Mouse (Mus musculus) heart, embryonic 16.5 days (tissue): ENCODE data around the gene Prune1. TPM values are rescaled to one million over a fixed set of nuclear protein-coding genes. Genes with fewer than 3 reads are reported as not detected.

Experiments
- ATAC-seq: fragments of 200-750 bp; cut with Nextera tagmentation; replicated peaks from 2 replicates; pipeline ENCODE4 v1.8.0; 2017; ENCODE audit warnings: moderate number of reproducible peaks; ENCODE audit not compliant: insufficient read depth, low FRiP score; ENCODE audit errors: extremely low read depth
- H3K27ac ChIP-seq: fragments of 300-500 bp; sonication (generic); 2 replicates; pipeline ENCODE4 v1.5.1; 2014; ENCODE audit warnings: mild to moderate bottlenecking, low read length, control low read depth, moderate library complexity
- H3K27me3 ChIP-seq: fragments of 300-500 bp; sonication (generic); 2 replicates; pipeline ENCODE4 v1.6.1; 2014; ENCODE audit warnings: low read length, mixed read lengths; ENCODE audit not compliant: control insufficient read depth, insufficient read depth
- H3K36me3 ChIP-seq: fragments of 300-500 bp; sonication (generic); 2 replicates; pipeline ENCODE4 v1.6.1; 2014; ENCODE audit not compliant: control insufficient read depth, insufficient read depth
- H3K4me1 ChIP-seq: fragments of 300-500 bp; sonication (generic); 2 replicates; pipeline ENCODE4 v1.6.1; 2014; ENCODE audit warnings: low read length, mixed read lengths; ENCODE audit not compliant: control insufficient read depth, insufficient read depth
- H3K4me2 ChIP-seq: fragments of 300-500 bp; sonication (generic); 2 replicates; pipeline ENCODE4 v1.6.1; 2014; ENCODE audit warnings: low read depth, mild to moderate bottlenecking, control low read depth, low read length
- H3K4me3 ChIP-seq: fragments of 300-500 bp; sonication (generic); 2 replicates; pipeline ENCODE4 v1.5.1; 2014; ENCODE audit warnings: mild to moderate bottlenecking, control low read depth, low read length
- H3K9ac ChIP-seq: fragments of 300-500 bp; sonication (generic); 2 replicates; pipeline ENCODE4 v1.6.1; 2014; ENCODE audit warnings: low read length, control low read depth
- H3K9me3 ChIP-seq: fragments of 300-500 bp; sonication (generic); replicated peaks from 2 replicates; pipeline ENCODE4 v1.6.1; 2016; ENCODE audit warnings: low read length; ENCODE audit not compliant: control insufficient read depth
- WGBS: fragments of 180-500 bp; shearing (Covaris S2); extraction: QIAGEN DNeasy Blood & Tissue Kit; methylation state at CpG from one replicate; pipeline ENCODE4 v1.1.7; 2014; 5-methylcytosine and 5-hydroxymethylcytosine counted together
- polyA plus RNA-seq: library from polyadenylated mRNA; unstranded; fragments of >200 nt; fragmentation: Nextera tagmentation; extraction: Ambion mirVana; gene quantifications from 2 replicates; pipeline ENCODE4 v1.2.1, GENCODE M21; 2015

The Prune1 gene
- polyA plus RNA-seq, 1 experiment from 2014 or later = 31.4 TPM

DNA sequence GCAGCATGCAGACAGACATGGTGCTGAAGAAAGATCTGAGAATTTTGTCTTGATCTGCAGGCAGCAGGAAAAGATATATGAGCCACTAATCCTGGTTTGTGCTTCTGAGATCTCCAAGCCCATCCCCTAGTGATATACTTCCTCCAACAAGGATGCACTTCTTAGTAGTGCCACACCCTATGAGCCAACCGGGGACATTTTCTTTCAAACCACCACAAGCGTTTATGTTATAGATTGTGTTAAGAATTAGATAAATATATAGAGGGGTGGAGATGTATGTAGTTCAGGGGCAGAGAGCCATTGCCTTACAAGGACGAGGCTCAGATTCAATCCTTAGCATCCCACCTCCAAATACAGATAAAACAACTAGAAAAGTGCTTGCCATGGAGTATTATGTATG is 28.6 kb upstream of the Prune1 start:
- no peaks in the 10 kb centered on the region for H3K36me3 ChIP-seq
- no peaks in the 10 kb centered on the region for H3K27me3 ChIP-seq
- no peak overlapping the region for H3K27ac ChIP-seq
- no peak overlapping the region for H3K4me2 ChIP-seq
- no peak overlapping the region for H3K4me3 ChIP-seq
- peaks cover 10% of the 10 kb centered on the region for H3K4me1 ChIP-seq
- WGBS = 52% methylated on average over 3 of the region's 3 CpGs
- H3K9ac ChIP-seq = no peak overlapping the region
- no peaks in the 10 kb centered on the region for H3K9me3 ChIP-seq
- ATAC-seq = no peak

DNA sequence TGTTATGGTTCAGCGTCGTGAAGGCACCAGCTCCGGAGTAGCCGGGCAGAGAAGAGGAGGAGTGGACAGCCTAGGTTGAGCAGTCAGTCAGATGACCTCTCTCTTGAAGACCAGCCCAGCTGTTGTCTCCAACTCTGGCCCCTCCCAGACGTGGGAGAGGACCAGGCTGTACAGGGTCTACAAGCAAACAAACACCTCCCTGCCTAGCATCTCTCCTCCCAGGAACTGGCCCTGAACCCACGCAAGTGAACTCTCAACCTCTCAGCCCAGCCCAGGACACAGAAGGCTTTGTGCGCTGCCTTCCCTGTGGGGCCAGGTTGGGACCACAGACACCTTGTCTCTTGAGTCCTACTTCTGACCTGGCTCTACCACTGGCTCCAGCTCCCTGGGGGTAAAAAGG is 25.2 kb upstream of the Prune1 start, which contains the start of gene Anxa9:
Gene Anxa9 (minus strand): TSS at position 77 of the 400 bp plus-strand sequence.
- Histone ChIP-seq H3K4me3 (no peak within 1 kb of the TSS), H3K9ac (no peak within 1 kb of the TSS), H3K9me3 (no peaks in the 10 kb centered on the region), H3K4me1 (peaks cover 3% of the 10 kb centered on the region; the same call in 1 of the 2 replicates), H3K27ac (no peak within 1 kb of the TSS), H3K27me3 (no peaks in the 10 kb centered on the region), H3K36me3 (no peaks in the 10 kb centered on the region), H3K4me2 (no peak within 1 kb of the TSS)
- no peak for ATAC-seq
- WGBS = 48% methylated on average over 7 of the region's 7 CpGs

DNA sequence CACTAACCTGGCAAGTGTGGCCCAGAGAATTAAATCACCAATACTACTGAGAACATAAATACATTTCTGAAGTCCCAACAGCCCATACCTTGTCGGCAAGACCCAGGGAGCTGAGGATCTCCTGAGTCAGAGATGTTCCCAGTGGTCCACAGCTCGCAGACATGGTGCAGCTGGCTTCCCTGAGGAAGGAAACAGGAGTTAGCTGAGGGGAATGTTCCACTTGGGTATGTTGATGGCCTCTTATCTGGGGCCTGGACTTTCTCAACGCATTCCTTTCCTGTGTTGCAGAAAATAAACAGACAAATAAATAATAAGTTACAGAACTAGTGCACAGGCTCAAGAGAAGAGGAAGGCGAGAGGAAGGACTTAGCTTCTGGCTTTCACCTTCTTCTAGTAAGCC is 24.4 kb upstream of the Prune1 start:
- no peaks in the 10 kb centered on the region for H3K27me3 ChIP-seq

DNA sequence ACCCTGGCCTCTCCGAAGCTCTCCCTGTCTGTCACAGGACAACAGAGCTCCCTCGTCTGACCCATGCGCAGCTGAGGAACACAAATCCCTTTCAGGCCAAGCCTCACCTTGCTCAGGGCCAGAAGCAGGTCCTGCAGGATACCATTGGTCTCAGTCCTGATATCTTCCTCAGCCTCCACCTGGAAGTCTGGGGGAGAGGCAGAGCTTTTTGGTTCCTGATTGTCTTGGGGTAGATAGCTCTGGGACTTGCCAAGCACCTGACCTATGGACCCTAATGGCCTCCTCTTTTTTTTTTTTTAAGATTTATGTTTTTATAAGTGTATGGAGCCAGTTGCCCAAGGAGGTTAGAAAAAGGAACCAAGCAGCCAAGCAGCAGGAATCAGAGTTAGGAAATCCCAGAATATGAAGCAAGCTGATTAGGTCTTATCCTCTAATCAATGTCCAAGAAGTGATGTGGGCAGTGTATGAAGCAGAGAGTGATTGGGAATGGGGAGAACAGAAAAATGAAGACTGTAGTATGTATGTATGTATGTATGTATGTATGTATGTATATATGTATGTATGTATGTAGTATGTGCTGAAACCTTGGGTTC is 19.4 kb upstream of the Prune1 start:
- Histone ChIP-seq H3K4me2 (no peak overlapping the region), H3K4me3 (no peak overlapping the region), H3K27ac (no peak overlapping the region), H3K4me1 (peaks cover 2% of the 10 kb centered on the region), H3K36me3 (peaks cover 4% of the 10 kb centered on the region), H3K9me3 (no peaks in the 10 kb centered on the region), H3K9ac (no peak overlapping the region), H3K27me3 (no peaks in the 10 kb centered on the region)
- ATAC-seq = no peak
- WGBS = 88% methylated on average over 3 of the region's 3 CpGs

More for the DNA sequence above, 24.4 kb upstream of the Prune1 start:
- ATAC-seq = no peak
- no peak overlapping the region for H3K27ac ChIP-seq
- no peaks in the 10 kb centered on the region for H3K36me3 ChIP-seq
- 41% methylated on average over 4 of the region's 4 CpGs for WGBS
- H3K4me1 ChIP-seq = peaks cover 3% of the 10 kb centered on the region; the same call in 1 of the 2 replicates
- H3K4me2 ChIP-seq = no peak overlapping the region
- H3K4me3 ChIP-seq = no peak overlapping the region
- no peak overlapping the region for H3K9ac ChIP-seq
- H3K9me3 ChIP-seq = no peaks in the 10 kb centered on the region

DNA sequence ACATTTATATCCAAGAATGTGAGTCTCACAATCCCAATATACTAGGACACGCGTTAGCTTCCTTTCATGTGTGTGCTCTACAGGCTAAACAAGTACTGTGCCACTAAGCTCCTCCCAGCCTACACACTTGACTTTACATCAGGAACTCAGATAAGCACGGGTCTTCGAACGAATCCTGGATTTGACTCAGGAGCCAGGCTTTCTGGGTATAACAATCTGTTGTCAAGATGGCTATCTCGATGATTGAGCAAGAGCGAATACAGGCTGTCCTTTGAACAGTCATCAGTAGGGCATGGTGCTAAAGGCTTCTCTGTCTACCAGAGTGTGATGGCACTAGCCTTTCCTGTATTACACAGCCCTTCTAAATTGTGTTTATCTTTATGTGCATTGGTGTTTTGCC is 16.1 kb upstream of the Prune1 start:
- 62% methylated on average over 7 of the region's 7 CpGs for WGBS
- Histone ChIP-seq H3K36me3 (peaks cover 14% of the 10 kb centered on the region), H3K27me3 (no peaks in the 10 kb centered on the region), H3K27ac (no peak overlapping the region), H3K9ac (no peak overlapping the region), H3K4me2 (no peak overlapping the region), H3K4me3 (no peak overlapping the region), H3K4me1 (peaks cover 5% of the 10 kb centered on the region), H3K9me3 (no peaks in the 10 kb centered on the region)
- ATAC-seq = no peak

DNA sequence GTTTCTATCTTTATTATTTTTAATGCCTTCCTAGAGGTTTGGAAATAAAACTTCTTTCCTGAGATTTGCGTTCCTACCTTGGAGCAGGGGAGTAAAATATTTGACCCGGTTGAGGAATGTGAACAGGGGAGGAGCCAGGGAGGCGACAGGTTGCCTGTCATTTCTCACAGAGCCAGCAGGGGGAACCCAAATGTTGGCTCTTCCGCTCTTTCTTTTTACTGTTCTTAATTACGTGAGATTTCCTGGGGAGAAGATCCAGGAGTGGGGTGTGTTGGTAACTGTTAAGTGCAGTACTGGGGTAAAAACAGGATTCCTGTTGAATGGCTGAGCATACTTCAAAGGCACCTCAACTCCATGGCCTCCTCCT is 14.2 kb upstream of the Prune1 start:
- H3K27ac ChIP-seq = no peak overlapping the region; the same call in 1 of the 2 replicates
- no peak for ATAC-seq
- no peaks in the 10 kb centered on the region for H3K27me3 ChIP-seq
- H3K4me1 ChIP-seq = peaks cover 5% of the 10 kb centered on the region
- no peak overlapping the region for H3K4me2 ChIP-seq
- 10% methylated on average over 5 of the region's 5 CpGs for WGBS
- H3K4me3 ChIP-seq = no peak overlapping the region
- H3K9me3 ChIP-seq = no peaks in the 10 kb centered on the region
- H3K36me3 ChIP-seq = peaks cover 16% of the 10 kb centered on the region
- H3K9ac ChIP-seq = no peak overlapping the region

DNA sequence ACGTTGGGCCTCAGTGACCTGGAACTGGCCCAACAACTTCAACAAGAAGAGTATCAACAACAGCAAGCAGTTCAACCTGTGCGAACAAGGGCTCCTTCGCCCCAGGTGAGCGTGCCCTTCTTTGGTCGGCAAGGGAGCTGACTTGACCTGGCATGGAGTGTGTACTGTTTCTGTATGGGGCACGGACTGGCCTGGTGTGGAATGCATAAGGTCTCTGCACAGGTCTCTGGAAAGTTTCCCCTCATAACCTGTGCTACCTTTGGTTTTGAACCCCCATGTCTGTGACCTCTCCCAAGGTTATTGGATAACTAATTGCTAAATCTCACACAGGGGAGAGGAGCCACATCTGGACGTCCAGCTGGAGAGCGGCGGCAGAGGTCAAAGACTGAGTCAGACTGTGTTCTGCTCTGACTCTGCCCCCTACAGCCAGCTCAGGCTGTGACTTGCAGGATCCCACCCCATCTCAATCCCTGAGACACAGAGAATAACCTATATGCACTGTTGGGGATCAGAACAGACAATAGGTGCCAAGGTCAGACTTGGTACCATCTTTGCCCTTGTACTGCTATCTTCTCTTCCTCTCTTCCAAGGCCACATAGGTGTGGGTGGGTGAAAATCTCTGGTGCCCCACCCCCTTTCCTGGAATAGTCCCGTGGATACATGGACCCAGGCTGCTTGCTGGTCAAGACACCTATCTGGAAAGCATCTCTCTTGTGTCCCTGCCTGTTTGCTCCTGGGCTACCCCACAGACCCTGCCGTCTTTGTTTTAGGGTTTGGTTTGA is 13.6 kb upstream of the Prune1 start:
- ATAC-seq = no peak
- H3K4me2 ChIP-seq = no peak overlapping the region
- H3K4me1 ChIP-seq = peaks cover 5% of the 10 kb centered on the region
- no peaks in the 10 kb centered on the region for H3K27me3 ChIP-seq
- H3K9ac ChIP-seq = no peak overlapping the region
- no peaks in the 10 kb centered on the region for H3K9me3 ChIP-seq
- H3K4me3 ChIP-seq = no peak overlapping the region
- WGBS = 71% methylated on average over 11 of the region's 11 CpGs
- peaks cover 20% of the 10 kb centered on the region for H3K36me3 ChIP-seq
- peak overlapping the region; percentile 9 for H3K27ac ChIP-seq

DNA sequence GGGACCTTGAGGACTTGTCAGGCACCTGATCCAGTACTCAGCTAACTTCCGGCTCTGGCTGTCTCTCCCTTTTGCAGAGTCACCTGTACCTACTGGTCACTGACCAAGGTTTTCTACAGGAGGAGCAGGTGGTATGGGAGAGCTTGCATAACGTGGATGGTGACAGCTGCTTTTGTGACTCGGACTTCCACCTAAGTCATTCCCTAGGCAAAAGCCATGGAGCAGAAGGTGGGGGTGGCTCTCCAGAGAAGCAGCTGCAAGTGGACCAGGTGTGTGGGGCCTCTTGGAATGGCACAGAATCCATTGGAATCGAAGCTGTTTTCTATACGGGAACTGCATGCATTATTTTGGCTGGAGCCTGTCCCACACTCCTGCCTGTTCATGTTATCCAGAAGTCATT is 12.8 kb upstream of the Prune1 start:
- Histone ChIP-seq H3K9me3 (no peaks in the 10 kb centered on the region), H3K9ac (no peak overlapping the region), H3K27ac (no peak overlapping the region), H3K4me3 (no peak overlapping the region), H3K4me2 (no peak overlapping the region), H3K36me3 (peaks cover 20% of the 10 kb centered on the region), H3K4me1 (peaks cover 5% of the 10 kb centered on the region), H3K27me3 (no peaks in the 10 kb centered on the region)
- no peak for ATAC-seq
- WGBS = 83% methylated on average over 5 of the region's 5 CpGs

DNA sequence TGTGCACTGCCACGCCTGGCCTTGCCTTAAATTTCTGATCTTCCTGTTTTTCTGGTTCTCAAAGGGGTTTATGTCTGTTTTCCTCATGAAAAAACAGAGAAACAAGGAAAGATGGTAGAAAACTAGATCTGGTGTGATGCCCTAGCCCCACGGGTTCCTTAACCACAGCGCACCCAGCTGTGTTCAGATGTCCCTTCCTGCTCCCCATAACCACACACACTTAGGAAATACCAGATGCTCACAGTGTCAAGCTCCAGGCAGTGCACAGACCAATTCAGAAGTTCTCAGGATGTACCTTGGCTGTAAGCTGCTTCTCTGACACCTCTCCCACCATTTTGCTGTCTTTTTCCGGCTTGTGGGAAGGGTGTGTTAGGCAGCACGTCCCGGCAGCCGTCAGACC is 12.4 kb upstream of the Prune1 start:
- peaks cover 20% of the 10 kb centered on the region for H3K36me3 ChIP-seq
- WGBS = 77% methylated on average over 7 of the region's 7 CpGs
- no peak overlapping the region for H3K27ac ChIP-seq

More for the DNA sequence above, 12.4 kb upstream of the Prune1 start:
- peaks cover 5% of the 10 kb centered on the region for H3K4me1 ChIP-seq
- no peaks in the 10 kb centered on the region for H3K27me3 ChIP-seq
- H3K9ac ChIP-seq = no peak overlapping the region
- ATAC-seq = no peak
- H3K4me3 ChIP-seq = no peak overlapping the region
- H3K4me2 ChIP-seq = no peak overlapping the region
- H3K9me3 ChIP-seq = no peaks in the 10 kb centered on the region
